Mouse (Mus musculus) testis, adult 10 weeks (tissue): ENCODE data around the gene Nsun2. TPM values are rescaled to one million over a fixed set of nuclear protein-coding genes. Genes with fewer than 3 reads are reported as not detected.

Source experiments
- polyA plus RNA-seq: library from polyadenylated mRNA; stranded (reverse); fragments of 350-450 nt; fragmentation: Illumina TruSeq; extraction: RNeasy Lipid Tissue Mini Kit (QIAGEN cat#74804); gene quantifications from one replicate; pipeline ENCODE4 v1.2.3, GENCODE M21; 2014; ENCODE audit warnings: low read depth, low replicate concordance

The Nsun2 gene
- polyA plus RNA-seq: 126 TPM

GRCm38 (mm10) chr13:69533405-69534333 is at the start of gene Nsun2:
Nsun2 (plus strand) TSS chr13:69533746.

GRCm38 (mm10) chr13:69534334-69534653 is 748 bp downstream of the Nsun2 start, which contains the start of gene Tent4a:
Tent4a (minus strand) TSS chr13:69534617.

GRCm38 (mm10) chr13:69611398-69612174 is 78.0 kb downstream of the Nsun2 start, which contains the start of gene Srd5a1:
Srd5a1 (minus strand) TSS chr13:69611442.

Other genes starting within 250 kb of the Nsun2 start
- 2.8 TPM for gene Tent4a, start 871 bp downstream of the Nsun2 start, polyA plus RNA-seq
- 3.4 TPM for gene Srd5a1, start 77.7 kb downstream of the Nsun2 start, polyA plus RNA-seq
- 0.07 TPM for gene Ube2ql1, start 206.1 kb downstream of the Nsun2 start, polyA plus RNA-seq